Mouse (Mus musculus): ENCODE measurements around the gene Lzts2. TPM values are rescaled to one million over a fixed set of nuclear protein-coding genes. Genes with fewer than 3 reads are reported as not detected.

The Lzts2 gene
- polyA plus RNA-seq, 1 experiment from 2014 or later = 42.2 TPM

- H3K4me2 ChIP-seq (ENCODE audit: low read length) = no peak overlapping the region
- H3K9me3 ChIP-seq (ENCODE audit: control insufficient read depth, low read length) = no peaks in the 10 kb centered on the region
- no peaks in the 10 kb centered on the region for H3K4me1 ChIP-seq (ENCODE audit: control insufficient read depth in 2 of 2, insufficient read depth in 2 of 2, low read length in 2 of 2)
- no peak overlapping the region for H3K27ac ChIP-seq (replicated peaks in 1 of 2; ENCODE audit: control insufficient read depth in 1 of 2, insufficient read depth in 1 of 2, low read depth in 2 of 2, low read length in 2 of 2)
- no peak for ATAC-seq (ENCODE audit: insufficient number of reproducible peaks, insufficient read depth, low FRiP score, low read depth)
- H3K27me3 ChIP-seq (ENCODE audit: control insufficient read depth, insufficient read depth, low read length) = peaks cover 53% of the 10 kb centered on the region
- H3K36me3 ChIP-seq (ENCODE audit: control insufficient read depth, insufficient read depth, low read length) = no peaks in the 10 kb centered on the region
- H3K4me3 ChIP-seq (ENCODE audit: control insufficient read depth in 1 of 2, insufficient read depth in 1 of 2, low read depth in 1 of 2, low read length in 2 of 2) = no peak overlapping the region
- H3K9ac ChIP-seq (ENCODE audit: low read length) = no peak overlapping the region
- WGBS = 72% methylated on average over 7 of the region's 7 CpGs
These were observed 53.7 kb downstream of the Lzts2 start for GRCm38 (mm10) chr19:45067758-45068510.

GRCm38 (mm10) chr19:45073871-45074542 is 59.8 kb downstream of the Lzts2 start:
- Histone ChIP-seq H3K27me3 (ENCODE audit: control insufficient read depth, insufficient read depth, low read length) (peaks cover 34% of the 10 kb centered on the region), H3K27ac (replicated peaks in 1 of 2; ENCODE audit: control insufficient read depth in 1 of 2, insufficient read depth in 1 of 2, low read depth in 2 of 2, low read length in 2 of 2) (peak overlapping the region in 1 of 2 experiments; percentile 96; a peak in 3 of 4 replicates), H3K4me1 (ENCODE audit: control insufficient read depth in 2 of 2, insufficient read depth in 2 of 2, low read length in 2 of 2) (peaks cover 11 to 32% of the 10 kb centered on the region in 2 experiments), H3K9me3 (ENCODE audit: control insufficient read depth, low read length) (no peaks in the 10 kb centered on the region), H3K4me2 (ENCODE audit: low read length) (peak overlapping the region; percentile 90), H3K4me3 (ENCODE audit: control insufficient read depth in 1 of 2, insufficient read depth in 1 of 2, low read depth in 1 of 2, low read length in 2 of 2) (peak overlapping the region; percentile 67 to 88), H3K9ac (ENCODE audit: low read length) (peak overlapping the region; percentile 87), H3K36me3 (ENCODE audit: control insufficient read depth, insufficient read depth, low read length) (no peaks in the 10 kb centered on the region)
- WGBS = 7% methylated on average over 20 of the region's 20 CpGs
- ATAC-seq (ENCODE audit: insufficient number of reproducible peaks, insufficient read depth, low FRiP score, low read depth) = no peak

- peak within 1 kb of the TSS; percentile 87 for H3K9ac ChIP-seq (ENCODE audit: low read length)
- no peaks in the 10 kb centered on the region for H3K36me3 ChIP-seq (ENCODE audit: control insufficient read depth, insufficient read depth, low read length)
- H3K4me1 ChIP-seq (ENCODE audit: control insufficient read depth in 2 of 2, insufficient read depth in 2 of 2, low read length in 2 of 2) = peaks cover 12 to 40% of the 10 kb centered on the region in 2 experiments
- H3K27me3 ChIP-seq (ENCODE audit: control insufficient read depth, insufficient read depth, low read length) = peaks cover 37% of the 10 kb centered on the region
- peak within 1 kb of the TSS; percentile 67 to 88 for H3K4me3 ChIP-seq (ENCODE audit: control insufficient read depth in 1 of 2, insufficient read depth in 1 of 2, low read depth in 1 of 2, low read length in 2 of 2)
- WGBS = under 1% methylated on average over 45 of the region's 45 CpGs
- H3K9me3 ChIP-seq (ENCODE audit: control insufficient read depth, low read length) = no peaks in the 10 kb centered on the region
- ATAC-seq (ENCODE audit: insufficient number of reproducible peaks, insufficient read depth, low FRiP score, low read depth) = peak; percentile 81
- peak within 1 kb of the TSS; percentile 96 to 98 for H3K27ac ChIP-seq (replicated peaks in 1 of 2; ENCODE audit: control insufficient read depth in 1 of 2, insufficient read depth in 1 of 2, low read depth in 2 of 2, low read length in 2 of 2)
- peak within 1 kb of the TSS; percentile 90 for H3K4me2 ChIP-seq (ENCODE audit: low read length)
These were observed 60.5 kb downstream of the Lzts2 start, which contains the start of gene Kazald1 for GRCm38 (mm10) chr19:45074580-45075322. Gene Kazald1 (plus strand): TSS chr19:45075241.

- Histone ChIP-seq H3K9me3 (ENCODE audit: control insufficient read depth, low read length) (no peaks in the 10 kb centered on the region), H3K4me2 (ENCODE audit: low read length) (peak overlapping the region; percentile 90), H3K27ac (replicated peaks in 1 of 2; ENCODE audit: control insufficient read depth in 1 of 2, insufficient read depth in 1 of 2, low read depth in 2 of 2, low read length in 2 of 2) (peak overlapping the region; percentile 1 to 96; a peak in 2 of 4 replicates), H3K4me3 (ENCODE audit: control insufficient read depth in 1 of 2, insufficient read depth in 1 of 2, low read depth in 1 of 2, low read length in 2 of 2) (peak overlapping the region; percentile 67 to 88), H3K4me1 (ENCODE audit: control insufficient read depth in 2 of 2, insufficient read depth in 2 of 2, low read length in 2 of 2) (peaks cover 18 to 47% of the 10 kb centered on the region in 2 experiments), H3K36me3 (ENCODE audit: control insufficient read depth, insufficient read depth, low read length) (no peaks in the 10 kb centered on the region), H3K9ac (ENCODE audit: low read length) (peak overlapping the region; percentile 87), H3K27me3 (ENCODE audit: control insufficient read depth, insufficient read depth, low read length) (peaks cover 41% of the 10 kb centered on the region)
- 2% methylated on average over 32 of the region's 32 CpGs for WGBS
- ATAC-seq (ENCODE audit: insufficient number of reproducible peaks, insufficient read depth, low FRiP score, low read depth) = peak; percentile 22
These were observed 61.3 kb downstream of the Lzts2 start for GRCm38 (mm10) chr19:45075323-45076035.

- no peaks in the 10 kb centered on the region for H3K36me3 ChIP-seq (ENCODE audit: control insufficient read depth, insufficient read depth, low read length)
- peaks cover 23 to 53% of the 10 kb centered on the region in 2 experiments for H3K4me1 ChIP-seq (ENCODE audit: control insufficient read depth in 2 of 2, insufficient read depth in 2 of 2, low read length in 2 of 2)
- peak overlapping the region; percentile 67 to 88 for H3K4me3 ChIP-seq (ENCODE audit: control insufficient read depth in 1 of 2, insufficient read depth in 1 of 2, low read depth in 1 of 2, low read length in 2 of 2)
- peak overlapping the region in 1 of 2 experiments; percentile 96; a peak in 2 of 4 replicates for H3K27ac ChIP-seq (replicated peaks in 1 of 2; ENCODE audit: control insufficient read depth in 1 of 2, insufficient read depth in 1 of 2, low read depth in 2 of 2, low read length in 2 of 2)
- ATAC-seq (ENCODE audit: insufficient number of reproducible peaks, insufficient read depth, low FRiP score, low read depth) = no peak
- whole genome bisulfite sequencing = 18% methylated on average over 17 of the region's 17 CpGs
- H3K9ac ChIP-seq (ENCODE audit: low read length) = peak overlapping the region; percentile 87; the same call in 1 of the 2 replicates
- H3K4me2 ChIP-seq (ENCODE audit: low read length) = peak overlapping the region; percentile 90
- peaks cover 48% of the 10 kb centered on the region for H3K27me3 ChIP-seq (ENCODE audit: control insufficient read depth, insufficient read depth, low read length)
- H3K9me3 ChIP-seq (ENCODE audit: control insufficient read depth, low read length) = no peaks in the 10 kb centered on the region
These were observed 61.9 kb downstream of the Lzts2 start for GRCm38 (mm10) chr19:45076036-45076575.

Measured in heart, embryonic 14.5 days (tissue).